Mouse (Mus musculus) heart, postnatal 36 days (tissue): ENCODE results near the gene Lgals2. TPM values are rescaled to one million over a fixed set of nuclear protein-coding genes. Genes with fewer than 3 reads are reported as not detected.
"Not testable (repeated sequence)": the region's sequence is repeated elsewhere in the genome, so short reads cannot be mapped to it uniquely, and the experiment has no call there.

Source experiments
- DNase-seq, 2 experiments: peaks; one replicate each; pipeline ENCODE4 v3.0.0; 2021 to 2022
- intact Hi-C: fragments of 180-260 bp; cut with DNase I; formaldehyde crosslinking; loops from one replicate; pipeline ENCODE4 v1.15.1; 2025
- total RNA-seq, 2 experiments: library from RNA; stranded (reverse); gene quantifications; 2 replicates each; pipeline ENCODE4 v1.2.3; 2021

Gene Lgals2
- total RNA-seq, 2 experiments from 2014 or later = 0.56 TPM; not detected in 1

- peak; percentile 67 for DNase-seq
- intact Hi-C loops = loop anchor here (2.0 kb wide), 1 partner anchor 59 kb away; the partner anchor contains the start of gene Nol12
These were observed 20.9 kb upstream of the Lgals2 start for GRCm38 (mm10) chr15:78876258-78876696.

GRCm38 (mm10) chr15:78875537-78875936 lies 20.2 kb upstream of the Lgals2 start:
- intact Hi-C loops = no loop called here

GRCm38 (mm10) chr15:78874989-78875388 lies 19.7 kb upstream of the Lgals2 start:
- no peak for DNase-seq
- intact Hi-C loops = loop anchor here (5.0 kb wide), 1 partner anchor 253 kb away; no protein-coding TSS in a partner anchor

More at GRCm38 (mm10) chr15:78875537-78875936, 20.2 kb upstream of the Lgals2 start:
- no peak for DNase-seq

- DNase-seq = no peak
- intact Hi-C loops = loop anchor here (5.0 kb wide), 1 partner anchor 252 kb away; no protein-coding TSS in a partner anchor
These were observed 18.6 kb upstream of the Lgals2 start for GRCm38 (mm10) chr15:78873803-78874435.

GRCm38 (mm10) chr15:78872021-78872608 lies 16.8 kb upstream of the Lgals2 start:
- DNase-seq = no peak
- intact Hi-C loops = loop anchor here (5.0 kb wide), 1 partner anchor 250 kb away; no protein-coding TSS in a partner anchor

GRCm38 (mm10) chr15:78869775-78870174 lies 14.4 kb upstream of the Lgals2 start:
- intact Hi-C loops = loop anchor here (1.0 to 5.0 kb wide), 3 partner anchors 17 to 247 kb away; no protein-coding TSS in a partner anchor

GRCm38 (mm10) chr15:78868826-78869233 lies 13.5 kb upstream of the Lgals2 start:
- no peak for DNase-seq
- intact Hi-C loops = loop anchor here (1.0 to 2.0 kb wide), 2 partner anchors 16 to 43 kb away; no protein-coding TSS in a partner anchor

More at GRCm38 (mm10) chr15:78869775-78870174, 14.4 kb upstream of the Lgals2 start:
- DNase-seq = peak; percentile 61 to 66

GRCm38 (mm10) chr15:78868398-78868797 lies 13.1 kb upstream of the Lgals2 start:
- peak; percentile 39 for DNase-seq
- intact Hi-C loops = loop anchor here (2.0 kb wide), 1 partner anchor 16 kb away; no protein-coding TSS in a partner anchor

- intact Hi-C loops = no loop called here
- no peak for DNase-seq
These were observed 8.5 kb upstream of the Lgals2 start for GRCm38 (mm10) chr15:78863852-78864253.

- intact Hi-C loops = no loop called here
- no peak for DNase-seq
These were observed 7.8 kb upstream of the Lgals2 start for GRCm38 (mm10) chr15:78863154-78863553.

- DNase-seq = no peak
- intact Hi-C loops = no loop called here
These were observed 7.0 kb upstream of the Lgals2 start for GRCm38 (mm10) chr15:78862280-78862679.

GRCm38 (mm10) chr15:78859714-78860113 lies 4.4 kb upstream of the Lgals2 start:
- DNase-seq = no peak

GRCm38 (mm10) chr15:78859311-78859710 lies 4.0 kb upstream of the Lgals2 start:
- intact Hi-C loops = no loop called here
- no peak for DNase-seq

More at GRCm38 (mm10) chr15:78859714-78860113, 4.4 kb upstream of the Lgals2 start:
- intact Hi-C loops = no loop called here

- intact Hi-C loops = no loop called here
- no peak for DNase-seq
These were observed 1.7 kb upstream of the Lgals2 start for GRCm38 (mm10) chr15:78857009-78857408.

- intact Hi-C loops = loop anchor here (2.0 to 5.0 kb wide), 2 partner anchors 17 to 34 kb away; no protein-coding TSS in a partner anchor
- peak; percentile 93 to 95 for DNase-seq
These were observed 3.7 kb downstream of the Lgals2 start for GRCm38 (mm10) chr15:78851505-78852153.

GRCm38 (mm10) chr15:78850944-78851343 lies 4.4 kb downstream of the Lgals2 start:
- intact Hi-C loops = loop anchor here (5.0 kb wide), 1 partner anchor 34 kb away; no protein-coding TSS in a partner anchor
- DNase-seq = no peak

GRCm38 (mm10) chr15:78850059-78850824 lies 5.1 kb downstream of the Lgals2 start:
- peak in 1 of 2 experiments; percentile 14 for DNase-seq
- intact Hi-C loops = loop anchor here (5.0 kb wide), 1 partner anchor 33 kb away; no protein-coding TSS in a partner anchor

GRCm38 (mm10) chr15:78849485-78849884 lies 5.8 kb downstream of the Lgals2 start:
- intact Hi-C loops = no loop called here
- no peak for DNase-seq

- intact Hi-C loops = loop anchor here (1.0 kb wide), 2 partner anchors 22 to 46 kb away; no protein-coding TSS in a partner anchor
- DNase-seq = peak; percentile 85 to 91
These were observed 6.9 kb downstream of the Lgals2 start for GRCm38 (mm10) chr15:78848467-78848866.

GRCm38 (mm10) chr15:78846805-78847204 lies 8.5 kb downstream of the Lgals2 start:
- DNase-seq, intact Hi-C loops: not testable (repeated sequence)
